Mouse (Mus musculus): ENCODE results near the gene Hbb-bs.

DNA sequence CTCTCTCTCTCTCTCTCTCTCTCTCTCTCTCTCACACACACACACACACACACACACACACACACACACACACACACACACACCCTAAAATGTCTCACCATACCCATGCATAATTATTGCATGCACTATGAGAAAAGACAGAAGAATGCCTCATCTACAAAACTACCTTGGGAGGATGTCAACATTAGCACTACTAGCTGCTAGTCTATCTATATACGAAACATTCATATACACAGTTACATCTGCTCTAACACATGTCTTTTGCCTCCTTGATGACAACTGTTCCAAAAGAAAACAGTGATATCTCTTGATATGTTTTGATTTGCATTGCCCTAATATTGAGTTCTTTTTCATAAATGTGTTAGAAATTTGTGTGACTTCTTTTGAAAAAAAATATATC is 17.6 kb downstream of the Hbb-bs start:
- no peak for TF ChIP-seq CTCF (IDR thresholded peaks at IDR 0.05; ENCODE audit: control insufficient read depth, insufficient read depth, insufficient read length)
- no peak for TF ChIP-seq MYOG (IDR thresholded peaks at IDR 0.05; ENCODE audit: control insufficient read depth, extremely low read depth, insufficient read length)
- no peak for TF ChIP-seq CEBPB (IDR thresholded peaks at IDR 0.05; ENCODE audit: low read depth)
- TF ChIP-seq MAX (IDR thresholded peaks at IDR 0.05), result no peak

Data from C2C12 (cell line).